Mouse (Mus musculus) E14TG2a.4 (cell line): ENCODE results near the gene Napsa.

Experiments used
- CTCF ChIP-seq: conservative IDR thresholded peaks from 2 replicates; pipeline ENCODE4 v1.5.1; 2014; ENCODE audit warnings: low read length
- NANOG ChIP-seq: IDR thresholded peaks from 2 replicates; pipeline ENCODE4 v1.6.1; 2014; ENCODE audit warnings: borderline replicate concordance, low read length, mixed read lengths
- POU5F1 ChIP-seq: IDR thresholded peaks from 2 replicates; pipeline ENCODE4 v1.6.1; 2014; ENCODE audit warnings: low read length, borderline replicate concordance

DNA sequence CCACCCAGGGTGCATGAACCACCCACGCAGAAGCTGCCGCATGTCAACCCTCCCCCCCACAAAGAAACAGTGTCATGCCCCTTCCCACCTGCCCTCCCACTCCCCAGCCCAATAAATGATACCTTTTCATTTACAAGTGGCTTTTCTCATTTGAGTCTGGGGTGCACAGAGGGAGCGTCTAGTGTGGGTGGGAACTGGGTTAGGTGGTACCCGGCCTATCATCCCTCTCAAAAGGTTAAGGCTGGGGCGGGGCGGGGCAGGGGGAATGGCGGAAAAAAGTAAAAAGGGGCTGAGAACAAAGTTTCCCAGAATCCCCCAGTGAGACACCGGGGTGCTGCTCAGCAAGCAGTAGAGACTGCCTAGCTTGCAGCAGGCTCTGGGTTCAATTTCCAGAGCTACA, 32.4 kb downstream of the Napsa start:
- TF ChIP-seq CTCF (no peak), NANOG (no peak), POU5F1 (no peak)
